Mouse (Mus musculus) heart, embryonic 13.5 days (tissue): Measurements from ENCODE around the gene Iqgap3. TPM values are rescaled to one million over a fixed set of nuclear protein-coding genes. Genes with fewer than 3 reads are reported as not detected.
A peak's percentile ranks its signal among the peaks of the same experiment; 100 is the strongest.

Source experiments
- ATAC-seq: fragments of 200-750 bp; cut with Nextera tagmentation; 2 replicates; pipeline ENCODE4 v1.8.0; 2017; ENCODE audit warnings: moderate TSS enrichment; ENCODE audit not compliant: insufficient number of reproducible peaks, low FRiP score, low TSS enrichment; ENCODE audit errors: extremely low read depth
- H3K27ac ChIP-seq: fragments of 300-500 bp; sonication (generic); replicated peaks from 2 replicates; pipeline ENCODE4 v1.5.1; 2015; ENCODE audit warnings: moderate library complexity, mild to moderate bottlenecking, inconsistent platforms
- H3K27me3 ChIP-seq: fragments of 300-500 bp; sonication (generic); replicated peaks from 2 replicates; pipeline ENCODE4 v1.6.1; 2015; ENCODE audit warnings: mild to moderate bottlenecking, inconsistent platforms
- H3K36me3 ChIP-seq: fragments of 300-500 bp; sonication (generic); 2 replicates; pipeline ENCODE4 v1.6.1; 2015; ENCODE audit warnings: mild to moderate bottlenecking, inconsistent platforms
- H3K4me1 ChIP-seq: fragments of 300-500 bp; sonication (generic); 2 replicates; pipeline ENCODE4 v1.6.1; 2015; ENCODE audit warnings: inconsistent platforms
- H3K4me2 ChIP-seq: fragments of 300-500 bp; sonication (generic); 2 replicates; pipeline ENCODE4 v1.6.1; 2015; ENCODE audit warnings: inconsistent platforms, mild to moderate bottlenecking, moderate library complexity
- H3K4me3 ChIP-seq: fragments of 300-500 bp; sonication (generic); 2 replicates; pipeline ENCODE4 v1.5.1; 2015; ENCODE audit warnings: moderate library complexity, mild to moderate bottlenecking, inconsistent platforms
- H3K9ac ChIP-seq: fragments of 300-500 bp; sonication (generic); 2 replicates; pipeline ENCODE4 v1.6.1; 2015; ENCODE audit warnings: inconsistent platforms, mild to moderate bottlenecking, moderate library complexity
- H3K9me3 ChIP-seq: fragments of 300-500 bp; sonication (generic); 2 replicates; pipeline ENCODE4 v1.6.1; 2016; ENCODE audit warnings: inconsistent platforms
- WGBS: fragments of 180-500 bp; shearing (Covaris S2); methylation state at CpG from one replicate; pipeline ENCODE4 v1.1.7; 2015; ENCODE audit warnings: mixed read lengths; 5-methylcytosine and 5-hydroxymethylcytosine counted together
- polyA plus RNA-seq: library from polyadenylated mRNA; unstranded; fragments of >200 nt; fragmentation: Nextera tagmentation; extraction: Ambion mirVana; gene quantifications from 2 replicates; pipeline ENCODE4 v1.2.1, GENCODE M21; 2015

Gene Iqgap3
- polyA plus RNA-seq, result 22.7 and 24.2 TPM in 2 replicates

GRCm38 (mm10) chr3:88081345-88082223 is at the start of gene Iqgap3:
TSS of gene Iqgap3 (plus strand) at chr3:88081971.
- Histone ChIP-seq H3K4me1 (peaks cover 25% of the 10 kb centered on the region), H3K9me3 (no peaks in the 10 kb centered on the region), H3K36me3 (peaks cover 29% of the 10 kb centered on the region), H3K4me2 (peak within 1 kb of the TSS; percentile 89), H3K27ac (peak within 1 kb of the TSS; percentile 45), H3K4me3 (peak within 1 kb of the TSS; percentile 68), H3K27me3 (peaks cover 9% of the 10 kb centered on the region; the same call in 1 of the 2 replicates), H3K9ac (peak within 1 kb of the TSS; percentile 83)
- 18% methylated on average over 33 of the region's 33 CpGs for WGBS
- peak; percentile 62; the same call in 1 of the 2 replicates for ATAC-seq

GRCm38 (mm10) chr3:88033506-88033905 is 48.3 kb upstream of the Iqgap3 start:
- 51% methylated on average over 5 of the region's 5 CpGs for WGBS
- H3K9ac ChIP-seq, result no peak overlapping the region
- H3K36me3 ChIP-seq, result no peaks in the 10 kb centered on the region
- H3K27me3 ChIP-seq, result peaks cover 86% of the 10 kb centered on the region
- H3K27ac ChIP-seq, result no peak overlapping the region
- H3K9me3 ChIP-seq, result peaks cover under 1% of the 10 kb centered on the region; the same call in 1 of the 2 replicates
- no peak overlapping the region for H3K4me2 ChIP-seq
- H3K4me3 ChIP-seq, result no peak overlapping the region
- ATAC-seq, result no peak
- H3K4me1 ChIP-seq, result 0 out of 2 replicates have a peak, but pooled peaks cover 6% of the 10 kb centered on the region

- Histone ChIP-seq H3K4me1 (0 out of 2 replicates have a peak, but pooled peaks cover 2% of the 10 kb centered on the region), H3K36me3 (no peaks in the 10 kb centered on the region), H3K4me3 (no peak overlapping the region), H3K27ac (no peak overlapping the region), H3K9me3 (no peaks in the 10 kb centered on the region), H3K9ac (no peak overlapping the region), H3K27me3 (peaks cover 86% of the 10 kb centered on the region), H3K4me2 (no peak overlapping the region)
- 46% methylated on average over 1 of the region's 1 CpGs for WGBS
- ATAC-seq, result no peak
Observed at GRCm38 (mm10) chr3:88035561-88036293, 46.0 kb upstream of the Iqgap3 start.

GRCm38 (mm10) chr3:88042661-88043421 is 38.9 kb upstream of the Iqgap3 start, which contains the start of gene Gpatch4:
TSS of gene Gpatch4 (plus strand) at chr3:88043108.
- WGBS, result 8% methylated on average over 36 of the region's 36 CpGs
- peak; percentile 54; the same call in 1 of the 2 replicates for ATAC-seq
- peak within 1 kb of the TSS; percentile 50 for H3K27ac ChIP-seq
- peaks cover 29% of the 10 kb centered on the region for H3K27me3 ChIP-seq
- no peaks in the 10 kb centered on the region for H3K9me3 ChIP-seq
- H3K4me3 ChIP-seq, result peak within 1 kb of the TSS; percentile 85
- peak within 1 kb of the TSS; percentile 84 for H3K9ac ChIP-seq
- peaks cover 5% of the 10 kb centered on the region; the same call in 1 of the 2 replicates for H3K36me3 ChIP-seq
- H3K4me1 ChIP-seq, result peaks cover 10% of the 10 kb centered on the region
- H3K4me2 ChIP-seq, result peak within 1 kb of the TSS; percentile 77

GRCm38 (mm10) chr3:88049532-88049931 is 32.2 kb upstream of the Iqgap3 start:
- Histone ChIP-seq H3K27me3 (no peaks in the 10 kb centered on the region), H3K9ac (no peak overlapping the region), H3K9me3 (no peaks in the 10 kb centered on the region), H3K27ac (no peak overlapping the region), H3K4me3 (no peak overlapping the region), H3K4me1 (no peaks in the 10 kb centered on the region; the same call in 1 of the 2 replicates), H3K36me3 (peaks cover 51% of the 10 kb centered on the region), H3K4me2 (no peak overlapping the region)
- 44% methylated on average over 3 of the region's 3 CpGs for WGBS
- no peak for ATAC-seq

GRCm38 (mm10) chr3:88057030-88057429 is 24.7 kb upstream of the Iqgap3 start:
- peak overlapping the region; percentile 89 for H3K4me3 ChIP-seq
- no peak overlapping the region for H3K27ac ChIP-seq
- H3K4me1 ChIP-seq, result peaks cover 16% of the 10 kb centered on the region
- peak overlapping the region; percentile 89 for H3K4me2 ChIP-seq
- H3K36me3 ChIP-seq, result peaks cover 51% of the 10 kb centered on the region
- H3K27me3 ChIP-seq, result no peaks in the 10 kb centered on the region
- no peaks in the 10 kb centered on the region for H3K9me3 ChIP-seq
- 91% methylated on average over 6 of the region's 6 CpGs for WGBS
- no peak for ATAC-seq
- peak overlapping the region; percentile 93 for H3K9ac ChIP-seq

GRCm38 (mm10) chr3:88057902-88058696 is 23.7 kb upstream of the Iqgap3 start, which contains the start of gene Naxe:
TSS of gene Naxe (minus strand) at chr3:88058495.
- Histone ChIP-seq H3K36me3 (peaks cover 41% of the 10 kb centered on the region), H3K9me3 (no peaks in the 10 kb centered on the region), H3K4me3 (peak within 1 kb of the TSS; percentile 89), H3K4me2 (peak within 1 kb of the TSS; percentile 89), H3K27me3 (no peaks in the 10 kb centered on the region), H3K9ac (peak within 1 kb of the TSS; percentile 93), H3K4me1 (peaks cover 16% of the 10 kb centered on the region), H3K27ac (peak within 1 kb of the TSS; percentile 71)
- WGBS, result under 1% methylated on average over 60 of the region's 60 CpGs
- ATAC-seq, result peak; percentile 89

GRCm38 (mm10) chr3:88068386-88068785 is 13.4 kb upstream of the Iqgap3 start:
- H3K4me1 ChIP-seq, result peaks cover 4% of the 10 kb centered on the region; the same call in 1 of the 2 replicates
- no peaks in the 10 kb centered on the region for H3K36me3 ChIP-seq
- H3K27ac ChIP-seq, result no peak overlapping the region
- peaks cover 37% of the 10 kb centered on the region for H3K27me3 ChIP-seq
- 41% methylated on average over 2 of the region's 2 CpGs for WGBS
- no peak overlapping the region for H3K9ac ChIP-seq
- H3K4me3 ChIP-seq, result no peak overlapping the region
- no peak for ATAC-seq
- no peaks in the 10 kb centered on the region for H3K9me3 ChIP-seq
- H3K4me2 ChIP-seq, result no peak overlapping the region

- H3K9ac ChIP-seq, result no peak overlapping the region
- peaks cover 4% of the 10 kb centered on the region; the same call in 1 of the 2 replicates for H3K4me1 ChIP-seq
- H3K4me3 ChIP-seq, result no peak overlapping the region
- no peaks in the 10 kb centered on the region for H3K36me3 ChIP-seq
- H3K9me3 ChIP-seq, result no peaks in the 10 kb centered on the region
- 5% methylated on average over 5 of the region's 5 CpGs for WGBS
- H3K27me3 ChIP-seq, result peaks cover 49% of the 10 kb centered on the region
- ATAC-seq, result peak; percentile 16; the same call in 1 of the 2 replicates
- H3K27ac ChIP-seq, result no peak overlapping the region
- H3K4me2 ChIP-seq, result no peak overlapping the region
Observed at GRCm38 (mm10) chr3:88071783-88072182, 10.0 kb upstream of the Iqgap3 start.

- Histone ChIP-seq H3K9ac (no peak overlapping the region), H3K27ac (no peak overlapping the region)
- WGBS, result 50% methylated on average over 2 of the region's 2 CpGs
Observed at GRCm38 (mm10) chr3:88073631-88074030, 8.1 kb upstream of the Iqgap3 start.

More at GRCm38 (mm10) chr3:88073631-88074030, 8.1 kb upstream of the Iqgap3 start:
- no peak for ATAC-seq
- no peaks in the 10 kb centered on the region for H3K36me3 ChIP-seq
- H3K4me3 ChIP-seq, result no peak overlapping the region
- H3K4me1 ChIP-seq, result no peaks in the 10 kb centered on the region
- no peak overlapping the region for H3K4me2 ChIP-seq
- peaks cover 58% of the 10 kb centered on the region for H3K27me3 ChIP-seq
- H3K9me3 ChIP-seq, result no peaks in the 10 kb centered on the region
